23 mouse cellular contexts compared by ENCODE assay signal in the genomic region with DNA sequence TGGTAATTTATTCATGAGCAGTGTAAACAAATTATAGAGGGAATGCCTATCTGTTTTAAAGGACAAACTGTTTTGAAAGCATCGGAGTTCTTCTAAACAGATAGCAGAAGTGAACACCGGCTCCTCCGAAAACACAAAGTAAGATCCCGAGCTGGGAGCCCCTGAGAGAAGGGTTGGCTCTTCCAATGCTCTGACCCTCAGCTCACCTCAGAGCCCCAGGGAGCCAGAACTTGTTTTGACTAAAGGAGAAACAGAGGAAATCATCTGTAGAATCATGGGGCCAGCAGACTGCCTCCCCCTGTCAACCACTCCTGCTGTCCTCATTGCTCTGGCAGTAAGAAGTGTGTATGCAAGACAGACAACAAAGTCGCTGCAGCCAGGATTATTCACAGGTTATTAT. TPM values are rescaled to one million over a fixed set of nuclear protein-coding genes. Genes with fewer than 3 reads are reported as not detected.
DNase-seq lines count a peak whose midpoint lies in the region; ATAC-seq lines count a peak whose summit lies in the region.
"Had no signal": no experiment of that assay in that cellular context is flagged by ENCODE, and none has a peak within 500 bp of the region (broad histone marks: within the 10 kb centered on the region; RNA-seq: fewer than 3 reads in every experiment).

No protein-coding gene starts in this region.

- H3K4me1 ChIP-seq in kidney, embryonic 16.5 days (ENCODE audit: insufficient read depth, low read length): peaks cover 28% of the 10 kb centered on the region

- WGBS in kidney, embryonic 16.5 days: 39% methylated on average over 5 of the region's 5 CpGs

- no peaks in the 10 kb centered on the region for H3K27me3 ChIP-seq in kidney, embryonic 16.5 days (ENCODE audit: insufficient read depth, low read length)
- H3K27me3 ChIP-seq: embryonic facial prominence, embryonic 15.5 days; heart, embryonic 13.5 days; hindbrain, embryonic 12.5 days had no signal

- peak overlapping the region; percentile 69 for H3K27ac ChIP-seq in kidney, embryonic 16.5 days (ENCODE audit: low read length)
- H3K27ac ChIP-seq: embryonic facial prominence, embryonic 15.5 days; forebrain, embryonic 10.5 days; gastrocnemius, adult 2 months; heart, embryonic 13.5 days; hindbrain, embryonic 12.5 days had no signal

- DNase-seq in embryo, embryonic 10 days (ENCODE audit: low spot score): peak; percentile 22
- DNase-seq in embryo, embryonic 9.5 days (ENCODE audit: extremely low spot score): no peak
- DNase-seq in kidney, adult 9 months: no peak
- DNase-seq in ovary, postnatal 36 days (ENCODE audit: low spot score): peak; percentile 21
- no peak for DNase-seq in ovary, postnatal 14 days (ENCODE audit: low spot score)
- DNase-seq in spleen, adult 12 weeks (ENCODE audit: low spot score): no peak
- DNase-seq: adrenal gland, postnatal 10 days; B cell, adult 2 months; cerebellum, adult 11 months; cerebellum, adult 8-10 months; cerebellum, postnatal 14 days; gastrocnemius, adult 2 months; gastrocnemius, postnatal 25 days; heart, postnatal 4 days had no signal

- H3K36me3 ChIP-seq in kidney, embryonic 16.5 days (ENCODE audit: insufficient read depth, low read length): no peaks in the 10 kb centered on the region
- H3K36me3 ChIP-seq: embryonic facial prominence, embryonic 15.5 days; forebrain, embryonic 10.5 days; G1E; heart, embryonic 13.5 days; hindbrain, embryonic 12.5 days had no signal

- H3K4me2 ChIP-seq in kidney, embryonic 16.5 days (replicated peaks; ENCODE audit: low read depth, low read length): no peak overlapping the region
- H3K4me2 ChIP-seq: embryonic facial prominence, embryonic 15.5 days; heart, embryonic 13.5 days; hindbrain, embryonic 12.5 days had no signal

- no peak for ATAC-seq in kidney, embryonic 16.5 days (ENCODE audit: low FRiP score, low TSS enrichment)
- ATAC-seq: CD4-positive, CD25-positive, alpha-beta regulatory T cell, adult 4 months; forebrain, embryonic 14.5 days had no signal

- H3K9ac ChIP-seq in kidney, embryonic 16.5 days (replicated peaks; ENCODE audit: low read length): no peak overlapping the region
- H3K9ac ChIP-seq: embryonic facial prominence, embryonic 15.5 days; heart, embryonic 13.5 days; hindbrain, embryonic 12.5 days had no signal

- no peak overlapping the region for H3K4me3 ChIP-seq in kidney, embryonic 16.5 days (ENCODE audit: low read length)
- H3K4me3 ChIP-seq: embryonic facial prominence, embryonic 15.5 days; erythroblast, embryonic 14.5 days; forebrain, embryonic 10.5 days; gastrocnemius, adult 2 months; heart, embryonic 13.5 days; hindbrain, embryonic 12.5 days had no signal

- H3K9me3 ChIP-seq in kidney, embryonic 16.5 days (ENCODE audit: low read length): no peaks in the 10 kb centered on the region
- H3K9me3 ChIP-seq: embryonic facial prominence, embryonic 15.5 days; forebrain, embryonic 10.5 days; heart, embryonic 13.5 days; hindbrain, embryonic 12.5 days had no signal

RNA-seq across cellular contexts. Expression of a gene that starts 31.0 kb away (rescaled TPM):
- polyA plus RNA-seq in kidney, embryonic 16.5 days (2015; fragmentation: Nextera tagmentation; extraction: Ambion mirVana): 1.2 and 2.2 TPM in 2 replicates
- polyA plus RNA-seq: erythroblast, embryonic 14.5 days; G1E had no signal

RNA-seq across cellular contexts. Expression of a gene that starts 31.1 kb away (rescaled TPM):
- 5.9 and 6.8 TPM in 2 replicates for polyA plus RNA-seq in kidney, embryonic 16.5 days (2015; fragmentation: Nextera tagmentation; extraction: Ambion mirVana)
- polyA plus RNA-seq: erythroblast, embryonic 14.5 days; G1E had no signal

Comparison
In these comparisons a context has a peak if more than half of its experiments do, and no peak if none do; other contexts are left out.
1. DNase-seq: peak in embryo, embryonic 10 days (single experiment) and ovary, postnatal 36 days (single experiment); none in embryo, embryonic 9.5 days (single experiment), kidney, adult 9 months (single experiment), ovary, postnatal 14 days (single experiment) and spleen, adult 12 weeks (single experiment).